Mouse (Mus musculus) urinary bladder, postnatal 4 days (tissue): ENCODE results near the gene Gm14393.
"Not testable (repeated sequence)": the region's sequence is repeated elsewhere in the genome, so short reads cannot be mapped to it uniquely, and the experiment has no call there.

Source experiments
- DNase-seq, 2 experiments: peaks; one replicate each; pipeline ENCODE4 v3.0.0; 2021 to 2022; ENCODE audit warnings: low spot score in 2 of 2

Gm14393 gene

DNA sequence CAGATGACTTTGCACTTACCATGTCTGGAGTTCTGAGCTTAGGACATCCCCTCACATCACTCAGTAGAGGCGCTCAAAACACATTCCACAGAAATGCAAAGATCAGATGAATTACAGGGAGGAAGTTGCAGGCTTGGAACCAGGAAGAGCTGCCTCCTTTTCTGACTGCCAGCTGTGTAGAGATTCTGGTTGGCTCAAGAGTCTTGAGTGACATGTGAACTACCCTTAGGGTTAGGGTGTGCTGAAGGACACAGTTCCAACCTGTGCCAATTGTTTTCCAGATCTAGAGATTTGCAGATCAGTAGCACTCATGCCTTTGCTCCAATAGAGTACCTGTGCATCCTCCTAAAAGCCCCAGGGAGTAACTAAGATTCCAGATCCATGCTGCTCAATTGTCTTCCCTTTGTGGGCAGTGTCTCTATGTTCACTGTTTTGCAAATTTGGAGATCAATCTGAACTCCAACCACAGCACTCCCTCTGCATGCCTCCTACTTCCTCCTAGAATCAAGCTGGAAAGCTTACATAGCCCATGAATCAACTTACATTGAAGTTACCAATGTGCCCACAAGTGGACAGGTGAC lies at the start of gene Gm14393:
TSS of gene Gm14393 (minus strand) at position 101 of the 581 bp plus-strand sequence.
- not testable (repeated sequence) for DNase-seq

- peak in 1 of 2 experiments; percentile 58 for DNase-seq
Measured at GRCm38 (mm10) chr2:175044268-175044667, 23.3 kb downstream of the Gm14393 start.
